Mouse (Mus musculus): ENCODE data around the gene Zcchc12.

Gene Zcchc12

GRCm38 (mm10) chrX:36195736-36196525 lies at the start of gene Zcchc12:
Gene Zcchc12, plus strand, starts transcription at chrX:36195904.
- DNase-seq (ENCODE audit: low spot score in 2 of 2): no peak

GRCm38 (mm10) chrX:36146746-36147145 lies 49.0 kb upstream of the Zcchc12 start:
- DNase-seq (ENCODE audit: low spot score in 2 of 2): no peak

- no peak for DNase-seq (ENCODE audit: low spot score in 2 of 2)
Measured at GRCm38 (mm10) chrX:36150100-36150499, 45.6 kb upstream of the Zcchc12 start.

- no peak for DNase-seq (ENCODE audit: low spot score in 2 of 2)
Measured at GRCm38 (mm10) chrX:36156677-36157076, 39.0 kb upstream of the Zcchc12 start.

GRCm38 (mm10) chrX:36161567-36161966 lies 34.1 kb upstream of the Zcchc12 start:
- no peak for DNase-seq (ENCODE audit: low spot score in 2 of 2)

- DNase-seq (ENCODE audit: low spot score in 2 of 2): peak in 1 of 2 experiments; percentile 11
Measured at GRCm38 (mm10) chrX:36183625-36184024, 12.1 kb upstream of the Zcchc12 start.

GRCm38 (mm10) chrX:36186036-36186435 lies 9.7 kb upstream of the Zcchc12 start:
- no peak for DNase-seq (ENCODE audit: low spot score in 2 of 2)

- no peak for DNase-seq (ENCODE audit: low spot score in 2 of 2)
Measured at GRCm38 (mm10) chrX:36186443-36186842, 9.3 kb upstream of the Zcchc12 start.

GRCm38 (mm10) chrX:36193951-36194350 lies 1.8 kb upstream of the Zcchc12 start:
- no peak for DNase-seq (ENCODE audit: low spot score in 2 of 2)

- DNase-seq (ENCODE audit: low spot score in 2 of 2): no peak
Measured at GRCm38 (mm10) chrX:36209554-36209953, 13.8 kb downstream of the Zcchc12 start.

GRCm38 (mm10) chrX:36211216-36211615 lies 15.5 kb downstream of the Zcchc12 start:
- no peak for DNase-seq (ENCODE audit: low spot score in 2 of 2)

- DNase-seq (ENCODE audit: low spot score in 2 of 2): no peak
Measured at GRCm38 (mm10) chrX:36221366-36221765, 25.7 kb downstream of the Zcchc12 start.

GRCm38 (mm10) chrX:36225777-36226176 lies 30.1 kb downstream of the Zcchc12 start:
- peak; percentile 39 to 42 for DNase-seq (ENCODE audit: low spot score in 2 of 2)

GRCm38 (mm10) chrX:36226577-36226976 lies 30.9 kb downstream of the Zcchc12 start:
- peak in 1 of 2 experiments; percentile 12 for DNase-seq (ENCODE audit: low spot score in 2 of 2)

GRCm38 (mm10) chrX:36228861-36229260 lies 33.2 kb downstream of the Zcchc12 start:
- no peak for DNase-seq (ENCODE audit: low spot score in 2 of 2)

- no peak for DNase-seq (ENCODE audit: low spot score in 2 of 2)
Measured at GRCm38 (mm10) chrX:36229273-36229672, 33.6 kb downstream of the Zcchc12 start.

- no peak for DNase-seq (ENCODE audit: low spot score in 2 of 2)
Measured at GRCm38 (mm10) chrX:36235652-36236051, 39.9 kb downstream of the Zcchc12 start.
